Mouse (Mus musculus) lung, postnatal 4 days (tissue): ENCODE data around the gene Mucl1.
"Not testable (repeated sequence)": the region's sequence is repeated elsewhere in the genome, so short reads cannot be mapped to it uniquely, and the experiment has no call there.

Source experiments
- DNase-seq, 2 experiments: peaks; one replicate each; pipeline ENCODE4 v3.0.0; 2021

Gene Mucl1

GRCm38 (mm10) chr15:103755369-103755768 is at the start of gene Mucl1:
Gene Mucl1 (minus strand): TSS chr15:103755469.
- DNase-seq: no peak

GRCm38 (mm10) chr15:103766836-103767235 is 11.6 kb upstream of the Mucl1 start:
- peak in 1 of 2 experiments; percentile 7 for DNase-seq

- not testable (repeated sequence) for DNase-seq
Observed at GRCm38 (mm10) chr15:103716861-103717260, 38.4 kb downstream of the Mucl1 start.
